Mouse (Mus musculus): ENCODE measurements around the gene Gm21904. TPM values are rescaled to one million over a fixed set of nuclear protein-coding genes. Genes with fewer than 3 reads are reported as not detected.
"Not testable (repeated sequence)": the region's sequence is repeated elsewhere in the genome, so short reads cannot be mapped to it uniquely, and the experiment has no call there.

Gm21904 gene
- total RNA-seq (2022), result not detected

GRCm38 (mm10) chrY:17846166-17846565, at the start of gene Gm21904:
Gene Gm21904 (minus strand): TSS chrY:17846266.
- DNase-seq (ENCODE audit: low spot score in 2 of 2), result not testable (repeated sequence)

- DNase-seq (ENCODE audit: low spot score in 2 of 2), result not testable (repeated sequence)
Observed at GRCm38 (mm10) chrY:17874441-17874840, 28.4 kb upstream of the Gm21904 start, which contains the start of the genes Gm20772 and Gm20831. Gene Gm20772 (plus strand): TSS chrY:17874741. Gene Gm20831 (plus strand): TSS chrY:17874741.

Other genes with a start within 250 kb of the Gm21904 start
- not detected for gene Gm20772, start 28.5 kb upstream of the Gm21904 start, total RNA-seq (2022)
- gene Gm20831, start 28.5 kb upstream of the Gm21904 start, total RNA-seq (2022), result not detected
- gene Srsy, start 91.1 kb upstream of the Gm21904 start, total RNA-seq (2022), result not detected
- not detected for gene Gm21764, start 215.5 kb upstream of the Gm21904 start, total RNA-seq (2022)
- gene Ssty1, start 242.8 kb upstream of the Gm21904 start, total RNA-seq (2022), result not detected